Mouse (Mus musculus) embryonic fibroblast, embryonic 13.5 days (primary cell): ENCODE measurements around the gene Tlr12.

Source experiments
- CTCF ChIP-seq: IDR thresholded peaks from 2 replicates; pipeline ENCODE4 v1.5.1; 2011; ENCODE audit warnings: mild to moderate bottlenecking, control low read depth, low read length, moderate library complexity, borderline replicate concordance; ENCODE audit not compliant: insufficient read depth
- POLR2A ChIP-seq: IDR thresholded peaks from 2 replicates; pipeline ENCODE4 v1.6.1; 2011; ENCODE audit warnings: low read depth, mild to moderate bottlenecking, control low read depth, low read length, moderate library complexity

DNA sequence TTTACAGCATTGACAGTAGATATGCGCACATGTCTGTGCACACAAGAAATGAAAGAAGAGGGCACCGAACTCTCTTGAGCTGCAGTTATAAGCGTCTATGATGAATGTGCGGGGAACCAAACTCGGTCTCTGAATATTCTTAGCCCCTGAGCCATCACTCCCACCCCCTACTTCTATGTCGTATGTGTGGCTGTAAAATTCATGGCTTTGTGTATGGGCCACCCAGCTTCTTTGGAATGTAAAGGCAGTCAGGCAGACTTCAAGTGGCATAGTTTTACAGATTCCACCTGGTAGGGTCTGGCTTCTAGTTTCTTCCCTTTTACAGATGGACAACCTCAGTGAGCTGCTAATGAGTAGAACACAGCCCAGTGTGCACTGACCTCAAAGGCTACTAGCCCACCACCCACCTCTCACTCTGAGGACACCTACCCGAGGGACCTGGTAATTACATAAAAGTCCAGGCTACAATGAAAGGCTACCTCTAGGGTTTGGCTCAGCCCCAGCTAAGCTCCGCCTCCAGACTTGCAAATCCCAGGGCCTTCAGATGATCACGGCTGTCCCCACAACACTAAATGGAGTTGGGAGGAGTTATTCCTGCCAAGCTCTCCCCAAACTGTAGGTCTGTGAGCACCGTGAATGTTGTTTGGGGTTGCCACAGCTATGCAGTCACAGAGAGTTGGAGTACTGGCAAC lies 17.6 kb upstream of the Tlr12 start:
- TF ChIP-seq CTCF (no peak), POLR2A (no peak)
